Mouse (Mus musculus): ENCODE measurements around the gene Oxt.

DNA sequence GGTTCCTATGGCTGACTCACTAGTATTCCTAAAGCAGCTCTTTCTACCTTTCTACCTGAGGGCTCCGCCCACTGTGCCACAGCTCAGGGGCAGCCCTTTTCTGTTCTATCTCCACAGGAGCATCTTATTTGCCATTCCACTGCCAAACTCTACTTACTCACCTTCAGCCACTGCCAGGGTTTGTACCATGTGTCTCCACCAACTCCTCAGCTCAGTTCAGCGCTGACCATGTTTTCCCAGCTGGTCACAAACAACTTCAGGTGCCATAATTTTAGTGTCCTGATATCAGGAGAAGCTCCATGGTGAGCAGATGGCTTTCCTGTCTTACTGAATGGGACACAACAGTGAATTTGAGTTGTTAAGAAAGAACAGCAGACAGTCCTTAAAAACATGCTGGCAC lies 18.5 kb upstream of the Oxt start:
- TF ChIP-seq CTCF (IDR thresholded peaks at IDR 0.05; ENCODE audit: insufficient read depth, low read depth, low read length) (no peak), POLR2A (IDR thresholded peaks at IDR 0.05; ENCODE audit: insufficient read depth, low read depth, low read length) (no peak)
